Mouse (Mus musculus) heart, postnatal 0 days (tissue): ENCODE measurements around the gene Rtp2.

Source experiments
- CTCF ChIP-seq: IDR thresholded peaks from 2 replicates; pipeline ENCODE4 v1.5.1; 2016; ENCODE audit warnings: antibody characterized with exemption, control low read depth, low read depth
- EP300 ChIP-seq: IDR thresholded peaks from 2 replicates; pipeline ENCODE4 v1.6.1; 2016; ENCODE audit warnings: antibody characterized with exemption, low read depth

DNA sequence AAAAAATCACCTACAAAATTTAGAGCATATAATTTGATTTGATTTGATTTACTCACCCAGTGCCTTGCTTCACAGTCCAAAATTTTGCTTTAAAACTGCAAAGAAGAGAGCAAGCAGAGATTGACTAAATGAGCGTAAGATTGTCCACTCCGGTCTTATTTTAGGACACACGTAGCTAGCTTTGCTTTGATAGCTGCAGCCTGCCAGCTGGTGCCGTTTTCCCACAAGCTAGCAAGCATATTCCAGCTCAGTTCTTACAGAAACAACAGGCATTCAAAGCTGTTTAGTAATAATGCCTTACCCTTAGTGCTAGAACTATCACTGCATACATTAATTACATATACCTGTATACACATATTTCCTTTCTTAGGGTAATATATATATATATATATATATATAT is 46.3 kb upstream of the Rtp2 start:
- TF ChIP-seq CTCF (no peak), EP300 (no peak)
